Mouse (Mus musculus): ENCODE measurements at regions not wholly inside any gene's neighbourhood (a gene's known extent, or its start where the extent isn't known, plus 50 kb on each side); places are given as distances from the start of the nearest gene placed in this dataset.
"Not testable (repeated sequence)": the region's sequence is repeated elsewhere in the genome, so short reads cannot be mapped to it uniquely, and the experiment has no call there.

DNA sequence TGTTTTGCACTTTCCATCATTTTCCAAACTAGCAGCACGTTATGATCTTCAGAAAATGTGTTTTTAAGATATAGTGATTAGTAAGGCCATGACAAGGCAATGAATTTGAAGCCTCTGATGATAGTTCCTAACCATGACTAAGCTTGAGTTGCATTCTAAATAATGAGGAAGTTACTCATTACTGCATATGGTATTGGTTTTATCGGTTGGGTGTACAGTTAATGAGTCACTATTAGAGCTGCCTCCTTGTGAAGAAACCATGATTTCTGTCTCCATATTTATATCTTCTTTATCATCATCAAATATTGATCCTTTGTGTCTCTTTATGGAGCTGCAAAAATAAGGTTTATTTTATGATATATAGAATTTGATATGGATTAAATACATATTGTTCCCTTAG is 4763.5 kb upstream of the Gm7489 start:
- DNase-seq (ENCODE audit: low spot score) = no peak
- Histone ChIP-seq H3K27ac (replicated peaks) (no peak overlapping the region), H3K27me3 (ENCODE audit: low read depth, poor library complexity, severe bottlenecking) (no peaks in the 10 kb centered on the region), H3K9me3 (replicated peaks) (no peaks in the 10 kb centered on the region), H3K36me3 (no peaks in the 10 kb centered on the region), H3K4me1 (no peaks in the 10 kb centered on the region), H3K4me3 (no peak overlapping the region)
- 89% methylated on average over 2 of the region's 2 CpGs for WGBS

DNA sequence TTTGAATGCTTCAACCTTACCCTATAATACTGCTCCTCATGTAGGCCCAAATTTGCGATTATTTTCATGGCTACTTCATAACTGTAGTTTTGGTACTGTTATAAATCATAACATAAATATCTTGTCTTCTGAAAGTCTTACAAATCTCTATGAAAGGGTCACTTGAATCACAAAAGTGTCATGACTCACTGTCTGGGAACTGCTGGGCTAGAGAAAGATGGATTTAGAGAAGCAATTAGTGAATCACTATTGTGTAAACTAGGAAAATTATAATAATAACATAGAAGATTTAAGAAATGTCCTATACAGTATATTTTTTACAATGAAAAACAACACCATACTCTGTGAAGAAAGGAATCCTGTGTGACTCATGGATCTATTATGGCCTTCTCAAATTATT is 4738.3 kb upstream of the Gm7489 start:
- Histone ChIP-seq H3K4me1 (no peaks in the 10 kb centered on the region), H3K4me3 (no peak overlapping the region), H3K27me3 (ENCODE audit: low read depth, poor library complexity, severe bottlenecking) (no peaks in the 10 kb centered on the region), H3K36me3 (no peaks in the 10 kb centered on the region), H3K27ac (replicated peaks) (no peak overlapping the region), H3K9me3 (replicated peaks) (no peaks in the 10 kb centered on the region)
- no peak for DNase-seq (ENCODE audit: low spot score)
- WGBS = 84% methylated on average over 1 of the region's 1 CpGs

DNA sequence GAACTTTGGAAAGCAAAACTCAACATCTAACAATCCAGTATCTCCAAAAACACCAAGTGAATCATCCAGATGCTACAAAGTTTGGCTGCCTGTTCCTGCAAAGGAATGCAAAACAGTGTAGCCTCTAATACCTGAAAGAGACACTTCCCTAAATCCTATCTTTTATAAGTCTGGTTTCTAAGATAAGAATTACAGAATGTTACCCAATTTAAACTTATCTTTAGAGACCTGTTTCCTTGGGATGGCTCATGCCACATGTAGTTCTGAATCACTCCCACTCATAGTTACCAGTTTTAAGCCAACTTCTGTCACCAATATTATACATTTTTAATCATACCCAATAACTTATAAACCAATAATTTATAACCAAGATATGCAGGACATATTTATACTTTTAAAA is 4732.7 kb upstream of the Gm7489 start:
- Histone ChIP-seq H3K27me3 (ENCODE audit: low read depth, poor library complexity, severe bottlenecking) (no peaks in the 10 kb centered on the region), H3K36me3 (no peaks in the 10 kb centered on the region), H3K4me3 (no peak overlapping the region), H3K9me3 (replicated peaks) (no peaks in the 10 kb centered on the region), H3K27ac (replicated peaks) (no peak overlapping the region), H3K4me1 (no peaks in the 10 kb centered on the region)
- no peak for DNase-seq (ENCODE audit: low spot score)

DNA sequence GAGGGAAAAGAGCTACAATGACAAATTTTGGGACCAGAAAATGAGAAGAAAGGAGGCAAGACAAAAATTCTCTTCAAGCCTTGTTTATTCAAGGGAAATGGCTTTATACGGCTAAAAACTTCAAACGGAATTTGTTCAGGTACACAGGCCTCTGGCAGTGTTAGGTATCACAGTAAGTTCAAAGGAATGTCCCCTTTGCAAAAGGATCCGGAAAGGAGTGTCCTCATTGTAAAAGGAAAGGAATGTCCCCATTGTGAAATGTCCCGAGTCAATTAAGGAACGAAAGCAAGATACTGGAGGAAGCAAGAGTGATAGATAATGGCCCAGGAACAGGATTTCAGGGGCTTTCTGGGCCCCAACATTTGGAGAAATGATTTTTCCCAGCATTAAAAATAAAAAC is 4730.7 kb upstream of the Gm7489 start:
- DNase-seq (ENCODE audit: low spot score) = no peak
- Histone ChIP-seq H3K27ac (replicated peaks) (no peak overlapping the region), H3K9me3 (replicated peaks) (no peaks in the 10 kb centered on the region), H3K27me3 (ENCODE audit: low read depth, poor library complexity, severe bottlenecking) (no peaks in the 10 kb centered on the region), H3K4me3 (no peak overlapping the region), H3K4me1 (no peaks in the 10 kb centered on the region), H3K36me3 (no peaks in the 10 kb centered on the region)
- WGBS = 90% methylated on average over 5 of the region's 5 CpGs

DNA sequence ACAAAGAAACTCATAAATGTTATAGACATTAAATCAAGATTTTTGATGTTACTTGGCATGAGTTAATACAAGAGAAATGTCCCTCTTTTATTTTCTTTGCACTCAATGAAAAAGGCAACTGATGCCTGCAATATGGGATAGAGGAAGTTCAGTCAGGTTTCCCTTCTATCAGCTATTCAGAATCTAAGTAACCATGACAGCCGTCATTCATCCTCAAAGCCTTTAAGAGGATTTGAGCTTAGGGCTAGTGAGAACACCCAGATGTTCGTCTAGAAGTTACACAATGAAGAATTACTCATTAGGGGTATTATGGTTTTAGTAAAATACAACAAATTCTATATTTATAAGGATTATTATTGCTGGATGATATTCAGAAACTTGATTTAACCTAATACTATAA is 4693.2 kb upstream of the Gm7489 start:
- H3K4me3 ChIP-seq = no peak overlapping the region
- H3K9me3 ChIP-seq (replicated peaks) = no peaks in the 10 kb centered on the region
- H3K27ac ChIP-seq (replicated peaks) = no peak overlapping the region
- no peak for DNase-seq (ENCODE audit: low spot score)
- no peaks in the 10 kb centered on the region for H3K36me3 ChIP-seq
- 34% methylated on average over 2 of the region's 2 CpGs for WGBS
- no peaks in the 10 kb centered on the region for H3K27me3 ChIP-seq (ENCODE audit: low read depth, poor library complexity, severe bottlenecking)
- peaks cover 17% of the 10 kb centered on the region for H3K4me1 ChIP-seq

DNA sequence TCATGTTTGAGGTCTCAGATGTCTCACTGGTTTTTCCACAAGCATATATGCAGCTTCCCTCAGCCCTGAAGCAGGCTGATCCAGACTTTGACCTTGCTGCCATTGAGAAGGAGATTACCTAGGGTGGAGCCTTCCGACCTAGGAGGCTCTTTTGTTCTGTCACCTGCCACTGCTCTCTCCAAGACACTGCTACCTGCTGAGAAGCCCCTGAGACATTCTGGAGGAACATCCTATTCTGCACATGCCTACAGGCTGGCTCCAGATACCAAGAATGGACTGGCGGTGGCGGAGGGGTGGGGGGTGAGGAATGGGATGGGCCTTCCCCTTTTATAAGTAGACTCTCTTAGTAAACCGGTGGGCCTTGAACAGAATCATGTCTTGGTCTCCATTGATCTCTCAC is 4692.1 kb upstream of the Gm7489 start:
- not testable (repeated sequence) for H3K27ac ChIP-seq (replicated peaks); H3K36me3 ChIP-seq; H3K4me3 ChIP-seq; H3K27me3 ChIP-seq (ENCODE audit: low read depth, poor library complexity, severe bottlenecking); H3K9me3 ChIP-seq (replicated peaks)
- peaks cover 17% of the 10 kb centered on the region for H3K4me1 ChIP-seq
- WGBS = 42% methylated on average over 4 of the region's 4 CpGs
- DNase-seq (ENCODE audit: low spot score) = peak; percentile 14

DNA sequence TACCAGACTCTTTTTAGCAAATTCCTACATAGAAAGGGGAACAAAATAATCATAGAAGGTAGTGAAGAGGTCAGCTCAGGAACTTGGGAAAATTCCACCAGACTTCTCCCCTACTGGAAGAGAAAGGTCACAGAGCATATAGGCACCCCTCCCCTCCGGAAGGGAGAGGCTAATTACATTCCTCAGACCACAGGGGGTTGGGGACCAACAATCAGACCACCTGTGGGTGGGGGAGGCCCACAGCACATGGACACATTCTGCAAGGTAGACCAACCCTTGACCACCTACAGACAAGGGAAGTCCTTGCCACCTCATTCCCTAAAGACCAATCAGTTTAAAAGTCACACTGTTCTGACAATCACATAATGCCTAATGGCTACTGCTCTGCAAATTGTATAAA is 4655.6 kb upstream of the Gm7489 start:
- DNase-seq (ENCODE audit: low spot score) = no peak
- Histone ChIP-seq H3K4me3 (no peak overlapping the region), H3K9me3 (replicated peaks) (no peaks in the 10 kb centered on the region), H3K4me1 (no peaks in the 10 kb centered on the region; the same call in 1 of the 2 replicates), H3K36me3 (no peaks in the 10 kb centered on the region), H3K27me3 (ENCODE audit: low read depth, poor library complexity, severe bottlenecking) (no peaks in the 10 kb centered on the region), H3K27ac (replicated peaks) (no peak overlapping the region)
- WGBS = 29% methylated on average over 1 of the region's 1 CpGs

DNA sequence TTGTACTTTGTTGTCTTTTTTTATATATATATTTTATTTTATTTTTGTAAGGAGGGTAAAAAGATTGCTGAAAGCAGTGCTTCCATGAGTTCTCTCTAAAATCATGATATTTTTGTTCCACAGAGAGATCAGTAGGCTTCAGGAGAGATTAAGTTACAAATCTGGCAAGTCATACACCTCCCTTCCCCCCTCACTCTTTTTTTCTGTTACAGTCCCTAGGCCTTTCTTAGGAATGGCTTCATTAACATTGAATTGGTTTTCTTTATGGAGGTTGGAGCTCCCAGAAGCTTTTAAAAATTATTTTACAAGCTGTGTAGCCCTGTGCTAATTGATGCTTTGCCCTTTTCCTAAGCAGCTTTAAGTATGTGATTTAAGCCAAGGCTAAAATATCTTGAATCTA is 4653.9 kb upstream of the Gm7489 start:
- Histone ChIP-seq H3K4me1 (peaks cover 3% of the 10 kb centered on the region; the same call in 1 of the 2 replicates), H3K4me3 (no peak overlapping the region), H3K36me3 (no peaks in the 10 kb centered on the region), H3K27ac (replicated peaks) (no peak overlapping the region), H3K27me3 (ENCODE audit: low read depth, poor library complexity, severe bottlenecking) (no peaks in the 10 kb centered on the region), H3K9me3 (replicated peaks) (no peaks in the 10 kb centered on the region)
- DNase-seq (ENCODE audit: low spot score) = no peak

DNA sequence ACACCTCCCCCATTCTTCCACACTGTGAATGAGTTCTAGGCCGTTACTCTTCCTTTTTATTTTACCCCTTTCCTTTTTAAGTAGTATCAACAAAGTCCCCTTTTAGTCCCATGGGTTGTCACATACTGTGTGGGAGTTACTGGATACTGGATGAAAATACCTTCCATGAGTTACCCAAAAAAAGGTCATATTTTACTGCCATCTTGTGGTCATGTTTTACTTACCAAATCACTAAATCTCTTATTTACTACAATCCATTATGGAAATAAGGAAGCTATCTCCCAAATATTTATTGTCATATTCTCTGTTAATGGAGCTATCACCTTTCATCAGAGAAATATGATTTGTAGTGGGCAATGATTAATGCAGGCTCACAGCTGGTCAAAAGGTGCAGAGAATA is 4614.5 kb upstream of the Gm7489 start:
- no peak for DNase-seq (ENCODE audit: low spot score)
- no peaks in the 10 kb centered on the region for H3K27me3 ChIP-seq (ENCODE audit: low read depth, poor library complexity, severe bottlenecking)
- H3K4me1 ChIP-seq = no peaks in the 10 kb centered on the region
- H3K27ac ChIP-seq (replicated peaks) = no peak overlapping the region
- no peak overlapping the region for H3K4me3 ChIP-seq
- H3K9me3 ChIP-seq (replicated peaks) = no peaks in the 10 kb centered on the region
- no peaks in the 10 kb centered on the region for H3K36me3 ChIP-seq
- 57% methylated on average over 1 of the region's 1 CpGs for WGBS
